Mouse (Mus musculus): Measurements from ENCODE around the gene Slc39a7. TPM values are rescaled to one million over a fixed set of nuclear protein-coding genes. Genes with fewer than 3 reads are reported as not detected.
A peak's percentile ranks its signal among the peaks of the same experiment; 100 is the strongest.

The Slc39a7 gene
- polyA plus RNA-seq, 1 experiment from 2014 or later = 43.4 TPM

DNA sequence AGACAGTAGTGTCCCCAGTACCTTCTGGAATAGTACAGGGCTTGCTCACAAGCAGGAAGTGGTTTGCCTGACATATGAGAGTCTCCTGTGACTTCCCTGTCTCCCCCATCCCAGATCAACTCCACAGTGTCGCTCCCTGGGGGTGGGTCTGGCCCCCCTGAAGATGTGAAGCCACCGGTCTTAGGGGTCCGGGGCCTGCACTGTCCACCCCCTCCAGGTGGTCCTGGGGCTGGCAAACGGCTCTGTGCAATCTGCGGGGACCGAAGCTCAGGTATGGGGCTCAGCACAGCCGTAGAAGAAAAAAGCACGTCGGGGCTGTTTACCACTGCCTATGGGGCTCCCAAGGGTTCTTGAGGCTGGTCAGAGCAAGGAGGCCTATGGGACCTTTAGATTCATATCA lies 2.0 kb upstream of the Slc39a7 start:
- Histone ChIP-seq H3K4me1 (ENCODE audit: insufficient read depth) (peaks cover 32% of the 10 kb centered on the region), H3K27ac (ENCODE audit: low read depth) (peak overlapping the region; percentile 96), H3K4me2 (ENCODE audit: low read depth, low read length) (peak overlapping the region; percentile 94), H3K27me3 (ENCODE audit: insufficient read depth, low read length) (no peaks in the 10 kb centered on the region), H3K9ac (replicated peaks) (no peak overlapping the region; the same call in 1 of the 2 replicates), H3K4me3 (ENCODE audit: low read depth, low read length) (peak overlapping the region; percentile 79), H3K36me3 (replicated peaks; ENCODE audit: insufficient read depth, low read length) (peaks cover 50% of the 10 kb centered on the region), H3K9me3 (ENCODE audit: low read length) (no peaks in the 10 kb centered on the region)
- WGBS (ENCODE audit: insufficient replicate concordance) = 72% methylated on average over 9 of the region's 9 CpGs
- DNase-seq = no peak
- ATAC-seq = no peak
- TF ChIP-seq CTCF (IDR thresholded peaks at IDR 0.05; ENCODE audit: low read depth) (no peak), EP300 (IDR thresholded peaks at IDR 0.05; ENCODE audit: low read depth) (no peak)

DNA sequence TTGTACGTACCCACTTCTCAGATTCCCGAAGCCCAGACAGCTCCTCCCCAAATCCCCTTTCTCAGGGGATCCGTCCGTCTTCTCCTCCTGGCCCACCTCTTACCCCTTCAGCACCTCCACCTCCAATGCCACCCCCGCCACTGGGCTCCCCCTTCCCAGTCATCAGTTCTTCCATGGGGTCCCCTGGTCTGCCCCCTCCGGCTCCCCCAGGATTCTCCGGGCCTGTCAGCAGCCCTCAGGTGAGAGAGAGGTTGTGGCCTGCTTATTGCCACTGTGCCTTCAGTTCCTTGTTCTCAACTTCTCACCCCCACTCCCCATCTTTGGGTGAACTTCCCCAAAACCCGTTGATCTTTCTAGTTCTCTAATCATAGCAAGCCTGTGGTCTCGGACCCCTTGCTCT lies 1.3 kb upstream of the Slc39a7 start:
- H3K4me1 ChIP-seq (ENCODE audit: insufficient read depth) = peaks cover 35% of the 10 kb centered on the region
- H3K36me3 ChIP-seq (replicated peaks; ENCODE audit: insufficient read depth, low read length) = peaks cover 50% of the 10 kb centered on the region
- peak overlapping the region; percentile 96 for H3K27ac ChIP-seq (ENCODE audit: low read depth)
- no peaks in the 10 kb centered on the region for H3K27me3 ChIP-seq (ENCODE audit: insufficient read depth, low read length)
- no peak for DNase-seq
- H3K4me2 ChIP-seq (ENCODE audit: low read depth, low read length) = peak overlapping the region; percentile 94
- H3K9me3 ChIP-seq (ENCODE audit: low read length) = no peaks in the 10 kb centered on the region
- ATAC-seq = no peak
- peak overlapping the region; percentile 79 for H3K4me3 ChIP-seq (ENCODE audit: low read depth, low read length)
- whole genome bisulfite sequencing (ENCODE audit: insufficient replicate concordance) = 21% methylated on average over 9 of the region's 9 CpGs
- no peak; the same call in 1 of the 2 replicates for TF ChIP-seq CTCF (IDR thresholded peaks at IDR 0.05; ENCODE audit: low read depth)
- TF ChIP-seq EP300 (IDR thresholded peaks at IDR 0.05; ENCODE audit: low read depth) = no peak
- peak overlapping the region; percentile 88 for H3K9ac ChIP-seq (replicated peaks)

DNA sequence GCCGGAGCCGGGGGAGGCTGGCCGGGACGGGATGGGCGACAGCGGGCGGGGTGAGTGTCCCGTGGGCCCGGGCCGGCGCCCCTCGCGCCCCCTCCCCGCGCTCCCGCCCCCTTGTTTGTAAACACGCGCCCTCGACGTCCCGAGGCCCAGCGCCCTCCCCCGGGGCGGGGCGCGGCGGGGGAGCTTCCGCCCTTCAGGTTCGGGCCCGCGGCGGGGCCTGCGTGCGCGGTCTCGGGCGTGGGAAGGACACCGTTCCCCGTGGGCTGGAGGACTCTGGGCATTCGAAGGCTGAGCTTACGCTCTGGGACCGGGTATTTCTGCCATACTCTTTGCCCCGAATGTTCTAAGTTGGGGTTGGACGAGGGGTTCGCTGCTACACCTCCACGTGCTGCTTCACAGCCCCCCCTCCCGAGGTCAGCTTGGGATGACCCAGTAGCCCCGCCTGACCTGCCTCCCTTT lies 721 bp upstream of the Slc39a7 start:
- H3K36me3 ChIP-seq (replicated peaks; ENCODE audit: insufficient read depth, low read length) = peaks cover 44% of the 10 kb centered on the region
- H3K4me1 ChIP-seq (ENCODE audit: insufficient read depth) = peaks cover 40% of the 10 kb centered on the region

GRCm38 (mm10) chr17:34030861-34031326 lies 588 bp downstream of the Slc39a7 start:
- peaks cover 33% of the 10 kb centered on the region for H3K36me3 ChIP-seq (replicated peaks; ENCODE audit: insufficient read depth, low read length)
- peak overlapping the region; percentile 81 for H3K9ac ChIP-seq (replicated peaks)
- peak overlapping the region; percentile 96 for H3K27ac ChIP-seq (ENCODE audit: low read depth)
- H3K9me3 ChIP-seq (ENCODE audit: low read length) = no peaks in the 10 kb centered on the region
- H3K4me3 ChIP-seq (ENCODE audit: low read depth, low read length) = peak overlapping the region; percentile 79
- H3K4me2 ChIP-seq (ENCODE audit: low read depth, low read length) = peak overlapping the region; percentile 94
- 3% methylated on average over 20 of the region's 20 CpGs for WGBS (ENCODE audit: insufficient replicate concordance)
- no peak for TF ChIP-seq CTCF (IDR thresholded peaks at IDR 0.05; ENCODE audit: low read depth)
- TF ChIP-seq EP300 (IDR thresholded peaks at IDR 0.05; ENCODE audit: low read depth) = no peak
- DNase-seq (no peak), ATAC-seq (peak; percentile 2; the same call in 1 of the 2 replicates)
- H3K4me1 ChIP-seq (ENCODE audit: insufficient read depth) = peaks cover 49% of the 10 kb centered on the region
- H3K27me3 ChIP-seq (ENCODE audit: insufficient read depth, low read length) = no peaks in the 10 kb centered on the region

More for the DNA sequence above, 721 bp upstream of the Slc39a7 start:
- DNase-seq (peak; percentile 84), ATAC-seq (peak; percentile 44)
- peak overlapping the region; percentile 79 for H3K4me3 ChIP-seq (ENCODE audit: low read depth, low read length)
- H3K4me2 ChIP-seq (ENCODE audit: low read depth, low read length) = peak overlapping the region; percentile 94
- H3K9ac ChIP-seq (replicated peaks) = peak overlapping the region; percentile 88
- peak overlapping the region; percentile 96 for H3K27ac ChIP-seq (ENCODE audit: low read depth)
- WGBS (ENCODE audit: insufficient replicate concordance) = under 1% methylated on average over 22 of the region's 48 CpGs
- H3K9me3 ChIP-seq (ENCODE audit: low read length) = no peaks in the 10 kb centered on the region
- no peaks in the 10 kb centered on the region for H3K27me3 ChIP-seq (ENCODE audit: insufficient read depth, low read length)
- no peak for TF ChIP-seq EP300 (IDR thresholded peaks at IDR 0.05; ENCODE audit: low read depth)
- no peak for TF ChIP-seq CTCF (IDR thresholded peaks at IDR 0.05; ENCODE audit: low read depth)

DNA sequence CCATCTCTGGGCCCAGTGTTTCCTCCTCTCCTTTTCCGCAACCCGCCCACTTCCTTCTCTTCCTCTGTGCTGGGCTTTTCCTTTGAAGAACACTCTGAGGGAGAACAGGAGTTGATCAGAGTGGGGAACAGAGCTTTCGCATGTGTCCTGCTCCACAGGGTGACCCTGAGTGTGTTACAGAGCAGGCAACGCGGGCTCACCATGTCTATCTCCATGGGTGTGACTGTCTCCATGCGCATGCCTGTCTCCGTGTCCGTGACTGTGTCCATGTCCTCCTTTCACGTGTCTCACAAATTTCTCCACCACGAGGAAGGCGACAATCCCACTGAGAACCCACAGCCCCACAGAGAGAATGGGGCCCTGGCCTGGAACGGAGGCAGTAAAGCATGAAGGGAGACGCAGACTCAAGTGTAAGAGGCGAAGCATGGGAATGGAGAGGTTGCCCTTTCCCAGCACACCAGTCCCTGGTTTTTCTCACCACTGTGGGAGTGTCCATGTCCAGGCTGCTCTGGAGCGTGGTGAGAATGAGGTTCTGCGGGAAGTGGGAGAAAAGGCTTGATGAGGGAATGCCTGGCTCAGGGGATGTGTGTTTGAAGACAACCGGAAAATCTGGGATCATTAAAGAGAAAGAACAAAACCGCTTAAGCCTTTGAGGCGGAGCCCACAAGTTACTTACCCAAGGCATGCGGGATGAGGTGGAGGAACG lies 1.4 kb downstream of the Slc39a7 start:
- Histone ChIP-seq H3K4me1 (ENCODE audit: insufficient read depth) (peaks cover 58% of the 10 kb centered on the region), H3K27ac (ENCODE audit: low read depth) (peak overlapping the region; percentile 96; the same call in 1 of the 2 replicates)
- 80% methylated on average over 21 of the region's 21 CpGs for WGBS (ENCODE audit: insufficient replicate concordance)

DNA sequence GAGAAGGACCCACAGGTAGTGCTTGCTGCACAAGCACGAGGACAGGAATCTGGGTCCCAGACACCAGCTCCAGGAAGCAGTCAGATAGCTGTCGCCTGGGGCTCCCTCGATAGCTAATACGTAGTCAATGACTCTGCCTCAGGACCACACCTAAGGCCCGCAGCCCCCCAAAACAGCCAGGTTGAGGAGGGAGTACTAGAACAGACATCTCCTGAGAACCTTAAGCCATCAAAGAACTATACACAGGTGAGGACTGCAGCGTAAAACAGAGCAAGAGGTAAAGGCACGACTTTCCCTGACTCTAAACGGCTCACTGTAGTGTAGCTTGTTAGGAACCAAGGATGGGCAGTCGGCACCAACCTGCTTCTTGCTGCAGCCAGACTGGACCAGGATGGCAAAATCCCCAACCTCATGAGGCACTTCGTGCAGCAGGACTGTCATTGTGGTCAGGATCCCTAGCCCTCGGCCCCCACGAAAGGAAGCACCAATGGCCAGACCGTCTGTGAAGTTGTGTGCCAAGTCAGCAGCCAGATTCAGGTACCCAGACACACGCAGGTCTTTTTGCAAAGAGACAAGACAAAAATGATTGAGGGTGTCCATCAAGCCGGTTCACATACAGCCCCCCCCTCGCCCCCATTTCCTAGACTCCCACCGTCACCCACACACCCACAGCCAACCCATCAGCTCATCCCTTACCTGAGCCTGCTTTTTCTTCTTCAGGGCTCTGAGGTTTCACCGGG lies 2.2 kb downstream of the Slc39a7 start:
- 79% methylated on average over 18 of the region's 18 CpGs for WGBS (ENCODE audit: insufficient replicate concordance)
- H3K4me3 ChIP-seq (ENCODE audit: low read depth, low read length) = peak overlapping the region; percentile 79; the same call in 1 of the 2 replicates
- H3K9me3 ChIP-seq (ENCODE audit: low read length) = no peaks in the 10 kb centered on the region
- no peak overlapping the region for H3K9ac ChIP-seq (replicated peaks)
- H3K4me2 ChIP-seq (ENCODE audit: low read depth, low read length) = peak overlapping the region; percentile 94
- H3K4me1 ChIP-seq (ENCODE audit: insufficient read depth) = peaks cover 59% of the 10 kb centered on the region
- H3K36me3 ChIP-seq (replicated peaks; ENCODE audit: insufficient read depth, low read length) = peaks cover 24% of the 10 kb centered on the region
- H3K27me3 ChIP-seq (ENCODE audit: insufficient read depth, low read length) = no peaks in the 10 kb centered on the region
- no peak for ATAC-seq
- peak; percentile 9 for DNase-seq
- no peak overlapping the region for H3K27ac ChIP-seq (ENCODE audit: low read depth)
- no peak for TF ChIP-seq EP300 (IDR thresholded peaks at IDR 0.05; ENCODE audit: low read depth)
- no peak for TF ChIP-seq CTCF (IDR thresholded peaks at IDR 0.05; ENCODE audit: low read depth)

More for the DNA sequence above, 1.4 kb downstream of the Slc39a7 start:
- DNase-seq (peak; percentile 13), ATAC-seq (no peak)
- H3K27me3 ChIP-seq (ENCODE audit: insufficient read depth, low read length) = no peaks in the 10 kb centered on the region
- H3K9me3 ChIP-seq (ENCODE audit: low read length) = no peaks in the 10 kb centered on the region
- TF ChIP-seq CTCF (IDR thresholded peaks at IDR 0.05; ENCODE audit: low read depth) (no peak), EP300 (IDR thresholded peaks at IDR 0.05; ENCODE audit: low read depth) (no peak)
- H3K36me3 ChIP-seq (replicated peaks; ENCODE audit: insufficient read depth, low read length) = peaks cover 27% of the 10 kb centered on the region
- H3K4me2 ChIP-seq (ENCODE audit: low read depth, low read length) = peak overlapping the region; percentile 94
- peak overlapping the region; percentile 79 for H3K4me3 ChIP-seq (ENCODE audit: low read depth, low read length)
- H3K9ac ChIP-seq (replicated peaks) = peak overlapping the region; percentile 81

All from liver, postnatal 0 days (tissue).